Mouse (Mus musculus) ovary, adult 2 months (tissue): ENCODE data around the gene Pla2g15. TPM values are rescaled to one million over a fixed set of nuclear protein-coding genes. Genes with fewer than 3 reads are reported as not detected.

ENCODE experiments used
- polyA plus RNA-seq: library from polyadenylated mRNA; depleted of rRNA; stranded (reverse); fragments of >200 nt; gene quantifications from 2 replicates; pipeline ENCODE4 v1.2.3, GENCODE M21; 2012; rRNA removed

Pla2g15 gene
- polyA plus RNA-seq = 23.2 and 23.3 TPM in 2 replicates

DNA sequence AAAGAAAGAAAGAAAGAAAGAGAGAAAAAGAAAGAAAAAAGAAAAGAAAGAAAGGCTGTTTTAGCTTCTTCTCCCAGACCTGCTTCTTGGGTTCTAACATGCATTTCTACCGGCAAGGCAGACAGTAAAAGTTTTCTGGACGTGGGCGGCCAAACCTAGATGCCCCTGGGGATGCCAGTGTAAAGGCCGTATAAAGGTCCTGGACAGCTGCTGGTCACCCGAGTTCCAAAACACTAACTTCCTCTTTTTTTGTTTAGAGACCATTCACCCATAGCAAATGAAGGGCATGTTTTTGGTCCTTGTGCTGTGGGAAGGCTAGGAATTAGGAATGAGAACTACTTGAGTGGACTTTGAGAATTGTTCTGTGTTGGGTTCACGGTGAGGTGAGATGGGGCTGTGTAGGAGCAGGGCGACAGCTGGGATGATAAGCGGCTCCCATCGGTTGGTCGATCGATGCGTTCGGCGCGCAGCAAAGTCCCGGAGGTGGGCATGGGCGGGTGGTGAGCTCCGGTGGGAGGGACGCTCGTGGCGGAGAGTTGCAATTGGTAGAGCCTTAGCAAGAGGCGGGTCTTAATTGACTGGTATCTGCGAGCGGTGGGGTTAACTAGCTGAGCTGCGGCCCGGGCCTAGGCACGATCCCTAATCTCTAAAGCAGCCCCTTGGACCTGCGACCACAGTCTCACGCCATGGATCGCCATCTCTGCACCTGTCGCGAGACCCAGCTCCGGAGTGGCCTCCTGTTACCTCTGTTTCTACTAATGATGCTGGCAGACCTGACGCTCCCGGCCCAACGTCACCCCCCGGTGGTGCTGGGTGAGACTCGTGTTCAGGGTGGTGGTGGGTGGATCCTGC lies at the start of gene Pla2g15:
TSS of gene Pla2g15 (plus strand) at position 599 of the 852 bp plus-strand sequence.

DNA sequence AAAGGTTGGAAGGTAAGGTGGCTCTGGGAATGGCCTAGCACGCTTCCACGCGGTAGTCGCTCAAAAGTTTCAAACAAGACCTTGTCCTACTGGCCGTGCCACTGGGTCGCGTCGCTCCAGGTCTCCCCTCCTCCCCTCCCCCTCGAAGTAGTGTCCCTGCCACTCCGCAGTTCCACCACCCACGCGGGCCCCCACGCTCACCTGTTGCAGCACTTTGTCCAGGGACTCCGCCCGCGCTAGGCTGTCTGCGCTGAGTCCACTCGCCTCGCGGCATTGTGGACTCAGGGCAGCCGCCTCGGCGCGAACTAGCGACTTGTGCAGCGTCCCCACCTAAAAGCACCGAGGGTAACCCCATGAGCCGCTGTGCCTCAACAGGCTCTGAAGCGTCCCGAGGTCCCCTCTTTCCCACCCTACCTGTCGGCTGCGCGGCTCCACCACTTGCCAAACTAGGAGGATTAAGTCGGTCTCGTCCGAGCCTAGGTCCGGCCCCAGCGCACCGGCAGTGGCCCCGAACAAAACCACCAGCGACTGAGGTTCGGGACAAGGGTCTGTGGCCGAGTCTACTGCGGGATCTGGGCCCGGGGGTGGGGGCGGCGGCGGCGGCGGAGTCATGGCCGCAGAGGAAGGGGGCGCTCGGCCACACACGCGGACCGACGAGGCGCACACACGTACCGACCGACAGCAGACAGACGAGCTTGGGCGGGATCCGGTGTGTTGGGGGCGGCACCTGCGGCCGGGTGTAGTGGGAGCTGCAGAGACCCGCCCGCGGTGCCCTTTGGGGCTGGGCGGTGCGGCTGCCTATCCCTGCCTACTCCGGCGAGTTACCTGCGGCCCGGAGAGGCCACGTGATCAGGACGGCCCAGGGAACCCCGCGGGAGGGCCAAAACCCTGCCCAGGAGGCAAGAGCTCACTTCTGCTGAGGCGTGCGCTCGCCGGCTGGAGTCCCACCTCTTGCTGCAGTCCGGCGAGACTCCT lies 13.8 kb upstream of the Pla2g15 start, which contains the start of gene Esrp2:
TSS of gene Esrp2 (minus strand) at position 819 of the 975 bp plus-strand sequence.

GRCm38 (mm10) chr8:106168356-106169016 lies 18.3 kb downstream of the Pla2g15 start, which contains the start of gene Slc7a6:
TSS of gene Slc7a6 (plus strand) at chr8:106168857.

DNA sequence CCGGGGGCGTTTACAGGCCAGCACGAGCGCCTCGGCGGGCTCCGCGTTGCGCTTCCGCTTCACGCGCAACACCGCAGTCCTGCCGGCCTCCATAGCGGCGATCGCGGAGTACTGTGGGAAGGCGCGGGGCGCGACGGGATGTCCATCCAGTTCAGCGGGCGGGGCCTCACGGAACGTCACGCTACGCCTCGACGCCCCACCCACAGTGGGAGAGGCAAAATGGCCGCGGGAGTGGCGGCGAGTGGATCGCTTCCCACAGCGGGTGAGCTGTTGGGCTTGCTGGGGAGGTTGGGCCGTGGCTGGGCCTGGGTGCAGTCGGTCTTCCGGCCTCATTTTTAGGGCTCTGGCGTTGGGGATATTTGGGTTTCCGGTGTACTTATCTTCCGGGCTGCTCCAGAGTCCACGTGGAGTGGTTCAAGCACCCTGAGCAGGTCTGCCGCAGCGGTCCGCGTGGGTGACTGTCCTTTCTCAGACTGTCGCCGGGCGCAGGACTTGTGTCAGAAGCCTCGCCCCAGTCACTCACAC lies 60.7 kb downstream of the Pla2g15 start, which contains the start of the genes Slc7a6os and Prmt7:
TSS of gene Slc7a6os (minus strand) at position 115 of the 525 bp plus-strand sequence.
TSS of gene Prmt7 (plus strand) at position 116 of the 525 bp plus-strand sequence.

Other genes with a start within 250 kb of the Pla2g15 start
- 75.9 and 81.9 TPM in 2 replicates for gene Pskh1, start 250.0 kb upstream of the Pla2g15 start, polyA plus RNA-seq
- gene Ctrl, start 216.5 kb upstream of the Pla2g15 start, polyA plus RNA-seq = 4.0 and 6.0 TPM in 2 replicates
- gene Psmb10, start 212.0 kb upstream of the Pla2g15 start, polyA plus RNA-seq = 143 and 177 TPM in 2 replicates
- 5.1 and 8.3 TPM in 2 replicates for gene Lcat, start 207.0 kb upstream of the Pla2g15 start, polyA plus RNA-seq
- 97.5 and 103 TPM in 2 replicates for gene Slc12a4, start 184.3 kb upstream of the Pla2g15 start, polyA plus RNA-seq
- gene Dpep3, start 171.0 kb upstream of the Pla2g15 start, polyA plus RNA-seq = 0.49 and 0.52 TPM in 2 replicates
- gene Dus2, start 159.1 kb upstream of the Pla2g15 start, polyA plus RNA-seq = 10.5 and 12.3 TPM in 2 replicates
- gene Dpep2nb, start 144.4 kb upstream of the Pla2g15 start, polyA plus RNA-seq = not detected in 2 replicates
- gene Ddx28, start 138.5 kb upstream of the Pla2g15 start, polyA plus RNA-seq = 14.6 and 19.5 TPM in 2 replicates
- 21.8 and 35.0 TPM in 2 replicates for gene Nfatc3, start 91.6 kb upstream of the Pla2g15 start, polyA plus RNA-seq
- 20.6 and 21.5 TPM in 2 replicates for gene Esrp2, start 13.4 kb upstream of the Pla2g15 start, polyA plus RNA-seq
- 48.7 and 68.6 TPM in 2 replicates for gene Slc7a6, start 18.5 kb downstream of the Pla2g15 start, polyA plus RNA-seq
- gene Slc7a6os, start 60.5 kb downstream of the Pla2g15 start, polyA plus RNA-seq = 23.7 and 26.1 TPM in 2 replicates
- 44.0 and 46.4 TPM in 2 replicates for gene Prmt7, start 60.5 kb downstream of the Pla2g15 start, polyA plus RNA-seq
- 2.3 and 3.7 TPM in 2 replicates for gene Smpd3, start 187.6 kb downstream of the Pla2g15 start, polyA plus RNA-seq